ENCODE assay signal across 33 mouse cellular contexts in the genomic region with DNA sequence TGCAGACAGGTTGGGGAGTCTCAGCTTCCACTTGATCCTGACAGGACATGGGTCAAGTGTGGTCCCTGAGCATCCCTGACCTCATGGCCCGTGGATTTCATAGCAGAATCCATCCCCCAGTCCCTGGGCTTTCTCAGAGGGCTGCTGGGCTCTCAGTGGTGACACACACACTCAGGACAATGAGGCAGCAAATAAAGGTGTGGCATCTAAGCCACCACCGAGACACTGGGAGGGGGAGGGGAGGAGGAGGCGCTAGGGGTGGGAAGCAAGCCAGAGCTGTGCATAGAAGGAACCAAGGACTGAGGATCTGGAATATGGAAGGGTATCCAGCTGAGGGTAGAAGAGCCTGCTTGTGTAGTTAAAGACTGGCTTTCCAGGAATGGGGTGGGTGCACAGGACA. TPM values are rescaled to one million over a fixed set of nuclear protein-coding genes. Genes with fewer than 3 reads are reported as not detected.
A peak's percentile ranks its signal among the peaks of the same experiment; 100 is the strongest.
DNase-seq lines count a peak whose midpoint lies in the region; ATAC-seq and TF ChIP-seq lines count a peak whose summit lies in the region.
"Had no signal": no experiment of that assay in that cellular context is flagged by ENCODE, and none has a peak within 500 bp of the region (broad histone marks: within the 10 kb centered on the region; RNA-seq: fewer than 3 reads in every experiment).

No protein-coding gene starts in this region.

- intact Hi-C loops in left cerebral cortex, postnatal 4 days (cut with DNase I) = no loop called here

- no peak overlapping the region for H3K9ac ChIP-seq in forebrain, postnatal 0 days
- H3K9ac ChIP-seq in lung, postnatal 0 days (replicated peaks; ENCODE audit: low read depth) = no peak overlapping the region
- H3K9ac ChIP-seq in intestine, postnatal 0 days (ENCODE audit: low read depth, low read length) = no peak overlapping the region
- no peak overlapping the region for H3K9ac ChIP-seq in hindbrain, embryonic 14.5 days
- H3K9ac ChIP-seq: embryonic facial prominence, embryonic 15.5 days; forebrain, embryonic 13.5 days; heart, embryonic 12.5 days; hindbrain, embryonic 15.5 days; limb, embryonic 15.5 days; liver, embryonic 15.5 days; lung, embryonic 15.5 days; neural tube, embryonic 12.5 days had no signal

- H3K36me3 ChIP-seq in forebrain, embryonic 10.5 days (replicated peaks) = no peaks in the 10 kb centered on the region
- no peaks in the 10 kb centered on the region for H3K36me3 ChIP-seq in forebrain, postnatal 0 days (ENCODE audit: insufficient read depth)
- H3K36me3 ChIP-seq in lung, postnatal 0 days (ENCODE audit: insufficient read depth, low read length) = no peaks in the 10 kb centered on the region
- no peaks in the 10 kb centered on the region for H3K36me3 ChIP-seq in intestine, postnatal 0 days (ENCODE audit: control insufficient read depth, insufficient read depth)
- no peaks in the 10 kb centered on the region for H3K36me3 ChIP-seq in hindbrain, embryonic 14.5 days (replicated peaks; ENCODE audit: control insufficient read depth, insufficient read depth)
- H3K36me3 ChIP-seq: embryonic facial prominence, embryonic 15.5 days; heart, embryonic 12.5 days; hindbrain, embryonic 15.5 days; limb, embryonic 15.5 days; liver, embryonic 15.5 days; lung, embryonic 15.5 days; neural tube, embryonic 12.5 days had no signal

- 0 out of 2 replicates have a peak overlapping the region, but pooled peaks have one; percentile 26 for H3K27ac ChIP-seq in forebrain, embryonic 10.5 days
- no peak overlapping the region for H3K27ac ChIP-seq in forebrain, postnatal 0 days (ENCODE audit: low read depth, low read length)
- no peak overlapping the region for H3K27ac ChIP-seq in lung, postnatal 0 days (ENCODE audit: low read length)
- H3K27ac ChIP-seq in intestine, postnatal 0 days (ENCODE audit: low read depth, low read length) = no peak overlapping the region
- H3K27ac ChIP-seq in hindbrain, embryonic 14.5 days = no peak overlapping the region
- H3K27ac ChIP-seq: embryonic facial prominence, embryonic 15.5 days; forebrain, embryonic 13.5 days; hindbrain, embryonic 15.5 days; layer of hippocampus, adult 2 months; left cerebral cortex, adult 2 months; limb, embryonic 15.5 days; liver, embryonic 15.5 days; lung, embryonic 15.5 days; macrophage; neural tube, embryonic 12.5 days had no signal

- no peak for TF ChIP-seq CTCF in forebrain, postnatal 0 days (IDR thresholded peaks at IDR 0.05; ENCODE audit: low read depth)
- no peak for TF ChIP-seq CTCF in lung, postnatal 0 days (IDR thresholded peaks at IDR 0.05)
- no peak for TF ChIP-seq CTCF in intestine, postnatal 0 days (IDR thresholded peaks at IDR 0.05; ENCODE audit: low read depth)

- no peak overlapping the region for H3K4me2 ChIP-seq in forebrain, postnatal 0 days (ENCODE audit: low read depth)
- H3K4me2 ChIP-seq in lung, postnatal 0 days (replicated peaks; ENCODE audit: low read depth, low read length) = no peak overlapping the region
- H3K4me2 ChIP-seq in intestine, postnatal 0 days (replicated peaks; ENCODE audit: low read depth) = no peak overlapping the region
- no peak overlapping the region for H3K4me2 ChIP-seq in hindbrain, embryonic 14.5 days (replicated peaks)
- H3K4me2 ChIP-seq: embryonic facial prominence, embryonic 15.5 days; forebrain, embryonic 13.5 days; heart, embryonic 12.5 days; hindbrain, embryonic 15.5 days; limb, embryonic 15.5 days; liver, embryonic 15.5 days; lung, embryonic 15.5 days; neural tube, embryonic 12.5 days had no signal

- no peak for DNase-seq in forebrain, embryonic 10.5 days (ENCODE audit: extremely low spot score, low spot score)
- DNase-seq in forebrain, postnatal 0 days = no peak
- no peak for DNase-seq in lung, postnatal 0 days (ENCODE audit: low spot score)
- no peak for DNase-seq in lung, postnatal 10 days
- DNase-seq in left cerebral cortex, postnatal 4 days = no peak
- no peak for DNase-seq in hindbrain, embryonic 14.5 days (ENCODE audit: low spot score)
- DNase-seq: adrenal gland, adult 2 months; adrenal gland, postnatal 36 days; cerebellum, adult 2 months; cerebellum, postnatal 14 days; gastrocnemius, postnatal 25 days; heart, adult 11 months; heart, postnatal 4 days; kidney, adult 11 months; kidney, postnatal 36 days; right cerebral cortex, adult 18-20 months; thymus, postnatal 14 days had no signal

- TF ChIP-seq EP300 in lung, postnatal 0 days (IDR thresholded peaks at IDR 0.05) = no peak

- WGBS in forebrain, embryonic 10.5 days = 47% methylated on average over 3 of the region's 3 CpGs
- 54% methylated on average over 3 of the region's 3 CpGs for WGBS in forebrain, postnatal 0 days
- 27% methylated on average over 3 of the region's 3 CpGs for WGBS in lung, postnatal 0 days
- 29% methylated on average over 3 of the region's 3 CpGs for WGBS in intestine, postnatal 0 days
- 38% methylated on average over 3 of the region's 3 CpGs for WGBS in hindbrain, embryonic 14.5 days

- H3K4me1 ChIP-seq in forebrain, embryonic 10.5 days = peaks cover 31% of the 10 kb centered on the region
- no peaks in the 10 kb centered on the region for H3K4me1 ChIP-seq in forebrain, postnatal 0 days (ENCODE audit: insufficient read depth)
- H3K4me1 ChIP-seq in lung, postnatal 0 days (ENCODE audit: insufficient read depth, low read depth, low read length) = no peaks in the 10 kb centered on the region
- H3K4me1 ChIP-seq in intestine, postnatal 0 days (replicated peaks; ENCODE audit: control insufficient read depth, insufficient read depth, low read length) = no peaks in the 10 kb centered on the region
- no peaks in the 10 kb centered on the region for H3K4me1 ChIP-seq in hindbrain, embryonic 14.5 days (replicated peaks; ENCODE audit: control insufficient read depth, insufficient read depth, low read length)
- H3K4me1 ChIP-seq: embryonic facial prominence, embryonic 15.5 days; heart, embryonic 12.5 days; hindbrain, embryonic 15.5 days; liver, embryonic 15.5 days; lung, embryonic 15.5 days; neural tube, embryonic 12.5 days had no signal

- H3K4me3 ChIP-seq in forebrain, embryonic 10.5 days = no peak overlapping the region
- H3K4me3 ChIP-seq in forebrain, postnatal 0 days (ENCODE audit: low read depth, low read length) = no peak overlapping the region
- H3K4me3 ChIP-seq in lung, postnatal 0 days (ENCODE audit: low read depth, low read length) = no peak overlapping the region
- no peak overlapping the region for H3K4me3 ChIP-seq in intestine, postnatal 0 days (ENCODE audit: low read depth, low read length)
- H3K4me3 ChIP-seq in hindbrain, embryonic 14.5 days (replicated peaks; ENCODE audit: low read length) = no peak overlapping the region
- H3K4me3 ChIP-seq: embryonic facial prominence, embryonic 15.5 days; forebrain, embryonic 13.5 days; heart, embryonic 12.5 days; hindbrain, embryonic 15.5 days; layer of hippocampus, adult 2 months; left cerebral cortex, adult 2 months; limb, embryonic 15.5 days; liver, embryonic 15.5 days; lung, embryonic 15.5 days; myocyte; neural tube, embryonic 12.5 days had no signal

- peaks cover 7% of the 10 kb centered on the region for H3K27me3 ChIP-seq in forebrain, embryonic 10.5 days (ENCODE audit: poor library complexity, severe bottlenecking)
- H3K27me3 ChIP-seq in forebrain, postnatal 0 days (ENCODE audit: insufficient read depth, low read length) = no peaks in the 10 kb centered on the region
- H3K27me3 ChIP-seq in lung, postnatal 0 days (replicated peaks; ENCODE audit: insufficient read depth, low read length) = no peaks in the 10 kb centered on the region
- no peaks in the 10 kb centered on the region for H3K27me3 ChIP-seq in intestine, postnatal 0 days (replicated peaks; ENCODE audit: control insufficient read depth, insufficient read depth, low read length)
- H3K27me3 ChIP-seq in hindbrain, embryonic 14.5 days (ENCODE audit: control insufficient read depth, insufficient read depth, low read length) = no peaks in the 10 kb centered on the region
- H3K27me3 ChIP-seq: embryonic facial prominence, embryonic 15.5 days; hindbrain, embryonic 15.5 days; liver, embryonic 15.5 days; lung, embryonic 15.5 days; neural tube, embryonic 12.5 days had no signal

- no peak for ATAC-seq in forebrain, postnatal 0 days
- peak; percentile 40; the same call in 1 of the 2 replicates for ATAC-seq in lung, postnatal 0 days
- 0 out of 2 replicates have a peak, but pooled peaks have one; percentile 17 for ATAC-seq in intestine, postnatal 0 days
- ATAC-seq in hindbrain, embryonic 14.5 days (ENCODE audit: low FRiP score) = no peak
- ATAC-seq: activated CD4-positive, CD25-positive, alpha-beta regulatory T cell, adult 4 months; forebrain, embryonic 13.5 days had no signal

- no peaks in the 10 kb centered on the region for H3K9me3 ChIP-seq in forebrain, embryonic 10.5 days
- no peaks in the 10 kb centered on the region for H3K9me3 ChIP-seq in forebrain, postnatal 0 days (ENCODE audit: low read length)
- no peaks in the 10 kb centered on the region for H3K9me3 ChIP-seq in lung, postnatal 0 days (ENCODE audit: low read length)
- H3K9me3 ChIP-seq in intestine, postnatal 0 days (ENCODE audit: control insufficient read depth) = no peaks in the 10 kb centered on the region
- no peaks in the 10 kb centered on the region for H3K9me3 ChIP-seq in hindbrain, embryonic 14.5 days (ENCODE audit: control insufficient read depth, low read length)
- H3K9me3 ChIP-seq: embryonic facial prominence, embryonic 15.5 days; forebrain, embryonic 13.5 days; hindbrain, embryonic 15.5 days; limb, embryonic 15.5 days; liver, embryonic 15.5 days; lung, embryonic 15.5 days had no signal

RNA-seq across cellular contexts. Expression of a gene that starts 11.2 kb away (rescaled TPM):
- polyA plus RNA-seq in forebrain, embryonic 10.5 days (2016; fragmentation: Nextera tagmentation; extraction: Ambion mirVana) = 1.6 and 2.1 TPM in 2 replicates
- 1.8 and 2.0 TPM in 2 replicates for total RNA-seq in forebrain, postnatal 0 days (2014; rRNA removed)
- 1.2 and 1.8 TPM in 2 replicates for polyA plus RNA-seq in forebrain, postnatal 0 days (2015; fragmentation: Nextera tagmentation; extraction: Ambion mirVana)
- 2.0 and 2.5 TPM in 2 replicates for polyA plus RNA-seq in lung, postnatal 0 days (2015; fragmentation: Nextera tagmentation; extraction: Ambion mirVana)
- polyA plus RNA-seq in intestine, postnatal 0 days (2015; fragmentation: Nextera tagmentation; extraction: Ambion mirVana) = 8.8 and 9.3 TPM in 2 replicates
- 10 to 100 TPM in 1 of 2 experiments, 1 to 10 TPM in 1; 8.3 to 10.1 TPM for total RNA-seq in left cerebral cortex, postnatal 4 days (2021)
- polyA plus RNA-seq in hindbrain, embryonic 14.5 days (2014; fragmentation: Nextera tagmentation; extraction: Ambion mirVana) = 1.0 and 1.7 TPM in 2 replicates
- total RNA-seq: CH12.LX; megakaryocyte-erythroid progenitor cell, adult 5-6 weeks had no signal
- polyA plus RNA-seq: macrophage had no signal

Comparison
In these comparisons a context has a peak if more than half of its experiments do, and no peak if none do; other contexts are left out.
1. ATAC-seq: peak in lung, postnatal 0 days (single experiment) and intestine, postnatal 0 days (single experiment); none in forebrain, postnatal 0 days (single experiment) and hindbrain, embryonic 14.5 days (single experiment).